Mouse (Mus musculus) thymus, postnatal 10 days (tissue): ENCODE measurements at regions not wholly inside any gene's neighbourhood (a gene's known extent, or its start where the extent isn't known, plus 50 kb on each side); places are given as distances from the start of the nearest gene placed in this dataset.

Experiments
- DNase-seq, 2 experiments: peaks; one replicate each; pipeline ENCODE4 v3.0.0; 2021; ENCODE audit warnings: low spot score in 2 of 2

DNA sequence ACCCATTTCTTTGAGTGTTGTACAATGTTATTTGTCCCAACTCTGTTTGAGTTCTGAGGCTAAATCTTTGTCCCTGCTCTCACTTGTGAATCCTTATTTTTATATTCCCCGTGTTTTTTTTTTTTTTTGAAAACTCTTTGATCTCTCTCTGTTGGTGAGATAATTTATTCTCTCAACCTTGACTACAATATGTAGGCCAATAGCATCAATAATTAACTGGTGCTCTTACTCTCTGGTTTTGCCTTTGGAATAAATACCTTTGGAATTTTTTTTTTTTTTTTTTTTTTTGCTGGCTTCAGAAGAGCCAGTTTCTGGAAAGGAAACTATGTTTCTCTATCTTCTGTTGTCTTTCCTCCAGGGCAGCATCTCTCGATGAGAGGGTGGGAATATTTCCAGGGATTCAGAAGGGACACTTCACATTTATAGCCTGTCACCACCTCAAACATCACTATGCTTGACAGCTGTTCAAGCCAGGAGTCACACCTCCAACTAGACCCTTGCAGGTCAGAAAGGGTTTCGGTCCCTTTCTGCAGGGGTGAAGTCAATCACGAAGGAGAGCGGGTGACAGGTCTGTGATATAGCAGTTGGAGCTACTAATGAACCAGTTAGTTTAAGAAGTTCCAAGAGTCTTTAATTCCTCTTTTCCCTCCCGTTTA is 330.9 kb upstream of the Fam241a start:
- DNase-seq, result no peak

DNA sequence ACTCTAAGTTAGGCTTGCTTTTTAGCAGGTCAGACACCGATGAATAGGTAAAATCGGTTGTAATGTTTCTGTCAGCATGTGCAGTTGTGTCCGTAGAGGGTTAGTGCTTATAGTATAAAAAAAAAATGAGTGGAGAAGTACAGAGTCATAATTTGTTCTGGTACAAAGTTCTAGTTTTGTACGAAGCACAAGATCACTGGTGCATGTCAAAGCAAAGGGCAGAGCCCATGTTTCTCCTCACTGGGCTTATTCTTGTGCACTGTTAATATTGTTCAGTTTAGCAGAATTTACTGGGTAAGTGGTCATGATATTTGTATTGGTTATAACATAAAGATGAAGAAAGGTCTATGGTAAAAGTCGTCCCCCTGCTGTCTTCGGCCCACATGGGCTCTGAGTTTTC is 330.4 kb upstream of the Fam241a start:
- no peak for DNase-seq

DNA sequence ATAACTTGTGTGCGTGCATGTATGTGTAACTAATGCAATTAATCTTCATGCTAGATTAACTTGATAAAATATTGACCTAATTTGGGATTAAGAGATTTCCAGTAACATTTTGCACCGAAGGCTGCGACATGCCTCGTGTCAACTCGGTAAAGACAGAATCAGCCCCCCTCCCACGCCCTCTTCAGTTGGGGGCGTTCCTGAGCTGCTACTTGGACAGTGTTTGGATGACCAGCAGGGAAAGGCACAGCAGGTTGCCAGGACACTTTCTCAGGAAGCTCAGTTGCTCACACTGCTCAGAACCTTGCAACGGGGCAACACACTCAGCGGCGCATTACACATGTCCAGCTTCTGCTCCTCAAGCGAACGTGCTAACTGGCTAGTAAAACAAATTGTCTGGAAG is 326.2 kb upstream of the Fam241a start:
- DNase-seq, result no peak

DNA sequence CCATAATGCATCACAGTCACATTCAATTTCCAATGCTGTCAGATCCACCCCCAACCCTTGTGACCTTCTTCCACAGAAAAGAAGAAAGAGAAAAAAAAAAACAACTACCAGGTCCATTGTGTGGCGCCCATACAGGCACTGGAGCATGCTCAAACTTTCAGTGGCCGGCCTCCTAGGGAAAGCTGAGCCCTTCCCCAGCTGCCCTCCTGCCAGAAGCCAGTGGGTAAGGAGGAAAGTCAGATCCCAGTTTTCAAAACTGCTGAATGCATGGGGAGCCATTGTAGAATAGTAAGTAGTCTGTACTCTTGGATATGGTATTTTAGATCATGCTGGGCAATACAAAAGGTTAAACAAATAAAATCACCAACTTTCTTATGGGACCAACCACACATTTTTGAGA is 325.5 kb upstream of the Fam241a start:
- no peak for DNase-seq

DNA sequence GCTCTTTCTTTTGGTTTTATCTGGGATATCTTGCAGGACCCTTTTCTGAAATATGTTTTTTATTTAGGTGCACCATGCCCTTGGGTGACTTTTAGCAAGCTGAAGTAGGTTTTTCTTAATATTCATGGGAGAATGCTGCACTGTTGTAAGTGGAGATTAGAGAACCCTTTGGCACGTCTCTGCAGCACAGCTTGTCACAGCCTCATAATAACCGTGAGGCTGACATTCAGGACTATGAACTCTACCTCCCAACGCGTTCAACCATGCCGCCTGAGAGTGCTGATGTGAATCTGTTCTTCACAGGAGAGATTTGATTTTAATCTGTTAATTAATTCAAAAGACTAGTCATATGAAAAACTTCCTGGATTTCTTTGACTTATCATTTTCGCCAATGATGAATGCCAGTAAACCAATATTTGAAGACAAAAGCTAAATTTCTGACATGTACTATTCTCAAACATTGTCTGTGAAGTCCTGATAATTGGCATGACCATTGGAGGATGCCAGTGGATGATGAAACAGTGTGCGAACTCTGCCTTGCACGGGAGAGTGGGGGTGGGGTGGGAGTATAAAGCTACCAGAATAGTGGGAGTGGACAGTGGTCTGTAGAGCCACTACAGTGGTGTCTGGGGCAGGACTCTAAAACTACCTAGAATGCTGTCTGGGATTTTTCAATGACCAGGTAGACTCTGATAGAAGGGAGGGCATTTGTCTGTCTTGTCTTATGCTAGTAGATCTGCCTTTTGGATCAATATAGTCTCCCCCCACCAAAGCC is 324.8 kb upstream of the Fam241a start:
- DNase-seq, result no peak

DNA sequence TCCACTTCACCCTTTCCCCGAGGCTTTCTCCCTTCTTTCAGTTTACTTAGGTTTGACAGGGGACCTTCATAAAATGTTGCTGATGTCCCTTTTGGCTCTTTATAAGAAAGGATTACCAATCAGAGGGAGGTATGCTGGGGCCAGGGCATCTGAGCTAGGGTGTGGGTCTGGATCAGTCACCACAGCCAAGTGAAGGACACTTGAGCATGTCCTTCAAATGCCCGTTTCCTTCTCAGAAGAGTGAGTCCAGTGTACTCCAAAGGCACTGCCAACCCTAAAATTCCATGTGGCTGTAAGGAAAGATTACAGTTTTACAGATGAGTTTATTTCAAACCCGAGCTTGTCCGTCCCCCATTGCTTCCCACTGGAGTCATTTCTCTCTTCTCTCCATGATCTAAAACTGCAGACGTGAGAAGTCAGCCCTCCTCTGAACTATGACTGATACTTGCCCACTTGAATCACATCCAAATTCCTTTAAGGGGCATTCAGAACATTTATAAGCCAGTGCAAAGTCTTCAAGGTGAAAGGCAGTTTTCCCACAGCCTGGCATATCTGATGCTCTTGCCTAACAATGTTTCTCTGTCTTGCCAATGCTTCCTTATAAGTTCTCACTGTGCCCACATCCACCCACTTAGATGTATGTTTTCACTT is 321.8 kb upstream of the Fam241a start:
- DNase-seq, result no peak

DNA sequence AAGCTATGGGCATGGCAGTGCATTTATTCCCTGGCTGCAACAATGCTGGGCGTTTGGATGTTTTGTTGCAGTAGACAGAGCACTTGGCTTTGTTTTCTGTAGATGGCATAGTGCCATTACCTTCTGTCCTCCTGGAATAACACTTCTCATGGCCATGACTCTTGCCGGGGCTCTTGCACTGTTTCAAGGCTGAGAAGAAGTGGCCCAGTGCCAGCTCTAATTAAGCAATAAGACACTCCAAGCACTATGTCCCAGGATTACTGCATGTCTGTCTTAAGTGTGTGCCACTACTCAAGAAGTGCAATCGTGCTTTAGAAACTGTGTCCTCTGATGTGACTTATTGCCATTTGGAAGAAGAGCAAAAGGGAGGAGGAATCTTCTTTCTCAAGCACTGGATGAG is 316.1 kb upstream of the Fam241a start:
- DNase-seq, result no peak

DNA sequence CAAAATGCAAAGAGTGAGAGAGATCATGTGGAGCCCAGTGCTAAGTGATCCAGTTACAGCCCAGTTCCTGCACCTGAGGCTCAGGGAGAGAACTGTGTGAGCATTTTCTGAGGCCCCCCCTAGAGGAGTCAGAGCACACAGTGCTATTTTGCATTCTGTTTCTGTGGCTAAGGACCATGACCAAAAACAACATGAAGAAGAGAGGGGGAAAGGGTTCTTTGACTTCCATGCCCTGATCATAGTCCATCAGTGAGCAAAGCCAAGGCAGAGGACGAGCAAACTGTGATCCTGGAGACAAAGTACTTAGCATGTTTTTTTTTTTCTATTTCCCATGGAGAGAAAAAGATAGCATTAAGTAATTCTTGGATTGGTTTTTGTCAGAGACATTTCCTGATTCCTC is 314.5 kb upstream of the Fam241a start:
- no peak for DNase-seq

DNA sequence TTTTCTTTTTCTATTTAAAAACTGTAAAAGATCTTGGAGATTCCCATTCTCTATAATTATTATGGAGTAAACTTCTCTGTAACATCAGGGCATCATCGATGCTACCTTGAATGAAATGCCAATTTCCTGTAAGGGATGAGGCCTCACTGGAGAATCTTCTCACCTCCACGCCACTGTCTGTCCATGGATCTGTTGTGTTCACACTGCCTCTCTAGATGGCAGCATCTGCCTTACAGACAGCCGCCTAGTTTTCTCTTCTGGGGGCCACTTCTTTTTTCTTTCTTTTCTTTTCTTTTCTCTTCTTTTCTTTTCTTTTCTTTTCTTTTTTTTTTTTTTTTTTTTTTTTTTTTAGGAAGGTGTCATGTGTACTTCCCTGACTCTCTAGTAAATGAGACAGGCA is 310.8 kb upstream of the Fam241a start:
- DNase-seq, result no peak

DNA sequence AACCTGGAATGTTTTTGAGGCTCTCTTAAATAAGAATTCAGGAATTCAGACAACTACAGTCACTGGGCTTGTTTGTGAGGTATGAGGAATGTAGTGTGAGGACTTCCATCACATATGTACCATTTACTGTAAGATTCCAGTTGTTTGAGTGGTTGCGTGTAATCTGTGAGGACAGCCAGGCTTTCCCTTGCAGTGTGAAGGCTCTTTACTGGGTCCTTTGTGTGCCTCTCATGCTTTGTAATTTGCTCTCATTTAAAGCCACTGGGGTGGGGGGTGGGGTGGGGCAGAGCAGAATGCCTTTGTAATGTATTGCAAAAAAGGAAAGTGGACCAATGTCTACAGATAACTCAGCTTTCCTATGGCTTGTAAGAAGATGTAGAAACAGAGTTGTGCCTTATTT is 310.4 kb upstream of the Fam241a start:
- DNase-seq, result no peak

DNA sequence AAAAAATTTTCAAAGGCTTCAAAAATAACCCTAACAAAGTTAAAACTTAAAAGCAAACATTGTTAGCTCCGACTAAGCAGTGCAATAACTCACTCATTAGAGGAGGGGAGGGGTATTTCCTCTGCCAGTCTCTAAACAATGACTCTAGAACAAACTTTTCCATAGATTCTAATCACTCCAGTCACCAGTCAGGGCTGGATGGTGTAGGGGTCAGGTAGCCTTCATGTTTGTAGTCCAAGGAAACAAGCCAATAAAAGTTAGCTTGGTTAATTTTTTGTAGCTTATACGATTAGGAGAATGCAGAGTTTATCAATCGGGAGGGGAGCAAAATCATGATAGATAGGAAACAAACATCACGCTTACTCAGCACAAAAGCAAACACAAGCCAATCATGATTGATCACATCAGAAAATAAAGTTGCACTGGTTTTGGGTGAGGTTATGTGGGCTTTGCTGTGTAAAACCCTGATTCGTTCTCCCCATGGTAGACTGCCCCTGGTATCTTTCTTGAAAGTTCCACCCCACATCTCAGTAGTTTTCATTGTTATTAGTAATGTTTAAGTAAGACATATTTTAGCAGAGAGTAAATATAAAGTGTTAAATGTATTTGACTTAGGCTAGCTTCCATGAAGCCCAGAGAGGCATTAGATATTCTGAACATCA is 304.6 kb upstream of the Fam241a start:
- DNase-seq, result no peak

DNA sequence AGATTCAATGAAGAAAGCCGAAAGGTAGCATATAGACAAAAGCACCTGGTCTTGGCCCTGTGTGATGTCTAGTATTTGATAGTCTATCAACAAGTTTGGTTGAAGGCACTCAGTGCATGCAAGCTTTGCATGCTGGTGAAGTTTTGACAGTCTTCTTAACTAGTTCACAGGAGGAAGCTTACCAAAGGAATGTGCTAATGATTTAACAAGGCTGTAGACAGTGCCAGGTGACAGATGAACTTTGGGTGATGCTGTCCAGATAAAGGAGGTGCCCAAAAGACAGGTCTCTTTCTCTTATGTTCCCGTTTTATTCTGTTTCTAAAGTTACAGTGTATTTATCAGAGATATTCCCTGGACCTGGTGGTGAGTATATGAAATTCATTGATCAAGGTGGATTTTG is 303.3 kb upstream of the Fam241a start:
- DNase-seq, result no peak

DNA sequence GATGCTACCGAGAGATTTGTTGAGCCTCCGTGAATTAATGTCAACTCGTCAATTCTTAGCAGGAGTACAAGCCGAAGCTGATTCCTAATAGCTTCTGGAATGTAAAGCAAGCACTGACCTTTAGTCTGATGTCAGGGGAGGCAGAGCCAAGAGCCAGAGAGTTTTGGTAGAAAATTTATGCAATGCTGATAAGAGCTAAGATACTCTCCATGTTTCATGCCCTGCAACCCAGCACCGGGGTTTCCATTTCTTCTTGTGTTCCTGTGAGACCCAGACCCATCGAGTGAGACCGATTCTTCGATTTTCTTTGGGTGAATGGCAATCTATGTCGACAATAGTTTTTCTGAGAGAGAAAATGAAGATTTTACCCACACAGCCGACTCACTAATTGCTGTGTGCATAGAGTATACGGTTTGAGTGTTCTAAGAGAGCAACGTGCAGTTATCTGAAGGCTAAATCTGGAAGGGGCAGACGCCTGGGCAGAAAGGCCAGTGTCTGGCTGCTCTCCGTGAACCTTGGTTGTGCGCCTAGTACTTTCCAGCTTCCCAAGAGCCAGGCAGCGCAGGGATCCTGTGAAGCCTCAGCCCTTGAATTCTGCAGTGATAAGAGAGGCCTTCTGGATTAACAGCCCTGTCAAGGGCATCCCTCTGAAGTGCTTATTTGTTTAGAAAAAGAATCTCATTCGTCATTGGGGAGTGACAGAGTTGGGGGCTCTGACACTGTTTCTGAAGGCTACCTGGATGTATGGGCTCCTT is 296.1 kb upstream of the Fam241a start:
- DNase-seq, result no peak

DNA sequence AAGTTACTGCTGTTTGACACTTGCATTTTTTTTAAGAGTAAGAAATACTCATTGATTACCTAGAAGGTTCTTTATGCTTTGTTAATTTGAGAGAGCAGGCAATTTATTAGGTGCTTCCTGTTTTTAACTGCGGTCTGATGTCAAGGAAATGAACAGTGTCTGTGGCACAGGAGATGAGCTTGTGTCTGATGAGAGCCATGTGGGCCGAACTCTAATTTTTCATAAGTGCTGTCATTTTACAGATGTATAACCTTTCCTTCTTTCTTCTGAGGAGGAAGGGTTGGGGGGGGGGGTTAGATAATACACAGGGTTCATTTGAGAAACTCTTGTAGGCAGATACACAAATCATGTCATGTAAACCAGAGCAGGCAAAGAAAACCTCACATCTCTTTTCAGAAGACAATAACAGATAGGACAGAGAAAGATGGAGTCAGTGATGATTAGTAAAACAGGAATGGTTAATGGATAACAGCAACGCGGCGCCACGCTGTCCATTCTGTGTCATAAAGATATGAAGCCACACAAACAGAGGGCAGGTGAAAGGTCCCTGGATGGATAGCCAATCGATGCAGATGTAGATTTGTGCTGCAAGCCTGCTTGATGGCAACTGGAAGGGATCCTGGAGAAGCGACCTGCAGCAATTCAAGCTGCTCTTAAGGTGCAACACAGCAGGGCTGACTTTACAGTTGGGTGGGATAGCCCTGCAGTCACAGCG is 291.4 kb upstream of the Fam241a start:
- no peak for DNase-seq

DNA sequence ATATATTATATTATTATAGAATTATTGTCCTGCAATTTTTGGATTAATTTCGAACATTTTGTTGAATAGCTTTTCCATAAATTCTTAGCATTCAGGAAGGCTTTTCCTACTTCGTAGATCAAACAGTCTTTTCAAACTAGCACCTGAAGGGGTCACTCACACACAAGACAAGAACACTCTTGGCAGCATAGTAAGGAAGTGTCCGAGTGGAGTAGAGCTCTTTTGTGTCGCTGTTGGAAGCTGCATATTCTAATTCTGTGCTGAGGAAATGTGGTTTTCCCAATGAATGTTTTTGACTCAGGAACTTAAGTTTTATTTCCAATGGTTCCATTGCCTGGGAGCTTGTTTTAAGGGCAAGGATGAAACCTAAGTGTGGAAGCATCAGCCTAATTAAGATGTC is 290.2 kb upstream of the Fam241a start:
- no peak for DNase-seq

DNA sequence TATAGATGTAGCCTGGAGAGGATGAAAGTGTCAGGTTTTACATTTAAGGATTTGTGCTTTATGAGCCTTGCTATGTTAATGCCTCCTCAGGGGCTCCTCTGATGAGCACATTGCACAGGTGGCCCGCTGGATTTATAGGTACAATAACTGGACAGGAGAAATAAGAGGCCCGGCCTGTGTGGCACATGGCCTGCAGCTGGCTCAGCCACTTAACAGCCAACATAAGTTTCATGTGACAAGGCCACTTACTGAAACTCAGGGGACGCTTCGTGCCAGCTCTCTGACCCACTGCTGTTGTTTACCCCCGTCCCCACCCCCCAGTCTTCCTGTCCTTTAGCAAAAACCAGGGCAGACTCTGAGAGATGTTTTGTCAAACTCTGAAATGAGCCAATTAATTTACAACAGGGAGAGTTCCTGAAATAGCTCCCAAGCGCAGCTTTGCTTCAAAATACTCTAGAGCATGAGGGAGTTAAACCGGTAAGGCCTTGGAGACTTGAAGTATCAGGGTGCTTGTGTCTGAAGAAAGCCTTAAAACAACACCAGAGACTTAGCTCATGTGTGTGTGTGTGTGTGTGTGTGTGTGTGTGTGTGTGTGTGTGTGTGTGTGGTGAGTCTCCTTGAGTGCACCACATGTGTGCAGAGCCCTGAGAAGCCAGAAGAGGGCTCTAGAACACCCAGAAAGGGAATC is 285.2 kb upstream of the Fam241a start:
- no peak for DNase-seq

DNA sequence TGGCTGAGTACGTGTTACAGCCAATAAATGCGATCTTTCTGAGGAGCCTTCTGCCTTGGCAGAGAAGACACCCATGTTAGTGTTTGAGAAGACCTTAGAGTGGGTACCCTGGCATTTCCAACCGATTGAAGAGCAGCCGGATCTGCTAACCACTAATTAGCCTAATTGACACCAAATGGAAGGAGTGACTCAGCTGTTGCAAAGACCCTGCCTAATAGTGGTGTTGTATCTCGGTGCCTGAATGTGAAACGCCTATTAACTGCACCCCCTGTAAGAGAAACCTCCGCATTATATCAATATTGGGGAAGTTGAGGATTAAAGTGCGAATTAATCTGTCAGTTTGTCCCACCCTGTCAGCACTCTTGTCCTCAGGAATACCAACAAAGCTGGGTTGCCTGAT is 253.1 kb upstream of the Fam241a start:
- no peak for DNase-seq

DNA sequence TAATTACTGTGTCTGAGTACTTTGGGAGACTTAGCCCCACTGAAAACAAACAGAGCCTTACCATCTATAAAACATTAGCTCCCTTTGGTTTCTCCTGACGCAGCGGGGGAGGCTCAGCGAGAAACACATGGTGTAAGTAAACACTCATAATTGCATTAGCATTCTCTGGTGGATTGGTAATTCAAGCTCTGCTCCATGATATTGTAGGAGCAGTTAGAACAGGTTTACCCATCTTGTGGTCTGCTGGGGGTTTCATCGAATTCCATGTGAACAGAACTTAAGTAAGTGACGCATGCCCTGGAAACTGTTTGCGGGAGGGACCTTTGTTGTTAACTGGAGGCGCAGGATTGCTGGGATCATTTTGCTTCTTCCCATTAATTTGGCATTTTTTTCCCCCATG is 249.2 kb upstream of the Fam241a start:
- no peak for DNase-seq

DNA sequence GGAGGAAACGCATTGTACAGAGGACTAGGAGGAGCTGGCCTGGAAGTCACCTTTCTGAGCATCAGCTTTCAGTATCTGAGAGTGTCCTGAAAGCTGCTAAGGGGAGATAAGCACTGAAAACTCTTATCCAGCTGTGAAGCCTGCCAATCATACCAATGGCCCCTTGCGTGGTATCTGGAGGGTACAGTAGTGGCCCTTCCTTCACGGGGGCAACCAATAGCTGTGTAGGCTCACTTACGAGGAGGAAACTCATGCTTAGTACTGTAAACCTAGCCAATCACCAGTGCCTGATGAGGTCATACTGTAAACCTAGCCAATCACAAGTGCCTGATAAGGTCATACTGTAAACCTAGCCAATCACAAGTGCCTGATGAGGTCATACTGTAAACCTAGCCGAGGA is 231.7 kb upstream of the Fam241a start:
- DNase-seq, result no peak

DNA sequence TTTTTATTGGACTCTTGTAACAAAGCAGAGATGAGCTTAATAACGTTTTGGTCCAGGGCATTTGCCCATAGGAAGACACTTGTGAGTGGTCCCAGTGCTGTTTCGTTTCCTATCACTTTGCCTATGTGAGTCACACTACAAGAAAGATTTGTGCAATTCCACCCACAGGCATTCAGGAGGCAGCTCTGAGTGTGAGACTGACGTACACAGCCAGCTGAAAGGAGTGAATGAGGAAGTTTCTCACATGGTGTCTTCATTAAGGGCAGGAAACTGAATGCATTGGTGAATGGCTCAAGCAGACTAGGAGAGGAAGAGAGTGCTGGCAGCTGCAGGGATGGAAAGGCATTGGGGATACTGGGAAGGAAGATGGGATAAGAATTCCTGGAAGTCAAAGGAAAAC is 230.5 kb upstream of the Fam241a start:
- DNase-seq, result no peak

DNA sequence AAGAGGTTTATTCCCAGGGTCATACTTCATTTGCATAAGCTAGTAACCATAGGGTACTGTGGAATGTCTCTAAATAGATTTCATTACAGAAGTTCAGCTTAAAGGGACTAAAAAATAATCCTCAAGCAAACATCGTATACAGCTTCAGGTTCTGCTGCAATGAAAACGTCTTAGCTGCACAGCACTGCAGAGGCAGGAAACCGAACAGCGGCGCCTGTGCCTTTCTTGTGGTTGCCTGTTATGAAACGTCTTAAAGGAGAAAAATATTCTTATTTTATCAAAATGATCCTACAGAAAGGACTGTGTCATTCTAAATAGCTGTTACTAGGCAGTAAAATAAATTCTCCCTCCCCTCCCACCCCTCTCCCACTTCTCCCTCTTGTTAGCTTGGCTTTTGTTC is 226.0 kb upstream of the Fam241a start:
- DNase-seq, result peak; percentile 31 to 42
